Mouse (Mus musculus): ENCODE measurements around the gene Hgd.

- TF ChIP-seq CTCF (IDR thresholded peaks at IDR 0.05) (no peak), EP300 (IDR thresholded peaks at IDR 0.05) (no peak)
These were observed 54.6 kb downstream of the Hgd start for GRCm38 (mm10) chr16:37634578-37634977.
